Mouse (Mus musculus): ENCODE data around the gene Anapc15-ps.

GRCm38 (mm10) chr10:95676387-95676786 is 3.1 kb upstream of the Anapc15-ps start:
- no peak for TF ChIP-seq POLR2A (IDR thresholded peaks at IDR 0.05; ENCODE audit: low read depth, low read length)
- no peak for TF ChIP-seq CTCF (conservative IDR thresholded peaks at IDR 0.05; ENCODE audit: insufficient read depth, insufficient read length, low read depth, low read length)

All from kidney, adult 2 months (tissue).